Mouse (Mus musculus) hindbrain, embryonic 12.5 days (tissue): ENCODE data around the gene Prkd1. TPM values are rescaled to one million over a fixed set of nuclear protein-coding genes. Genes with fewer than 3 reads are reported as not detected.

Experiments
- ATAC-seq: fragments of 200-750 bp; cut with Nextera tagmentation; 2 replicates; pipeline ENCODE4 v1.8.0; 2017; ENCODE audit warnings: moderate TSS enrichment; ENCODE audit not compliant: low FRiP score
- H3K27ac ChIP-seq: fragments of 300-500 bp; sonication (generic); 2 replicates; pipeline ENCODE4 v1.5.1; 2016; ENCODE audit warnings: mild to moderate bottlenecking
- H3K27me3 ChIP-seq: fragments of 300-500 bp; sonication (generic); 2 replicates; pipeline ENCODE4 v1.6.1; 2016; ENCODE audit warnings: mild to moderate bottlenecking
- H3K36me3 ChIP-seq: fragments of 300-500 bp; sonication (generic); 2 replicates; pipeline ENCODE4 v1.6.1; 2016; ENCODE audit warnings: mild to moderate bottlenecking
- H3K4me1 ChIP-seq: fragments of 300-500 bp; sonication (generic); 2 replicates; pipeline ENCODE4 v1.6.1; 2016
- H3K4me2 ChIP-seq: fragments of 300-500 bp; sonication (generic); replicated peaks from 2 replicates; pipeline ENCODE4 v1.6.1; 2016; ENCODE audit warnings: mild to moderate bottlenecking
- H3K4me3 ChIP-seq: fragments of 300-500 bp; sonication (generic); 2 replicates; pipeline ENCODE4 v1.5.1; 2016; ENCODE audit warnings: mild to moderate bottlenecking
- H3K9ac ChIP-seq: fragments of 300-500 bp; sonication (generic); 2 replicates; pipeline ENCODE4 v1.6.1; 2016; ENCODE audit warnings: mild to moderate bottlenecking, moderate library complexity
- H3K9me3 ChIP-seq: fragments of 300-500 bp; sonication (generic); replicated peaks from 2 replicates; pipeline ENCODE4 v1.6.1; 2016; ENCODE audit warnings: mild to moderate bottlenecking
- WGBS: fragments of 180-500 bp; shearing (Covaris S2); methylation state at CpG from one replicate; pipeline ENCODE4 v1.1.7; 2016; 5-methylcytosine and 5-hydroxymethylcytosine counted together
- polyA plus RNA-seq: library from polyadenylated mRNA; unstranded; fragments of >200 nt; fragmentation: Nextera tagmentation; extraction: Ambion mirVana; gene quantifications from 2 replicates; pipeline ENCODE4 v1.2.1, GENCODE M21; 2016

The Prkd1 gene
- polyA plus RNA-seq, 1 experiment from 2014 or later: 5.5 TPM

- ATAC-seq: peak; percentile 86; the same call in 1 of the 2 replicates
- H3K36me3 ChIP-seq: no peaks in the 10 kb centered on the region
- WGBS: 22% methylated on average over 2 of the region's 2 CpGs
- H3K4me1 ChIP-seq: no peaks in the 10 kb centered on the region
- peaks cover 4% of the 10 kb centered on the region; the same call in 1 of the 2 replicates for H3K27me3 ChIP-seq
- no peak overlapping the region for H3K27ac ChIP-seq
- no peak overlapping the region for H3K9ac ChIP-seq
- no peaks in the 10 kb centered on the region for H3K9me3 ChIP-seq
- no peak overlapping the region for H3K4me2 ChIP-seq
- H3K4me3 ChIP-seq: no peak overlapping the region
Observed at GRCm38 (mm10) chr12:50295549-50295948, 353.3 kb downstream of the Prkd1 start.

GRCm38 (mm10) chr12:50292834-50293233, 356.1 kb downstream of the Prkd1 start:
- WGBS: 66% methylated on average over 3 of the region's 3 CpGs
- Histone ChIP-seq H3K4me1 (no peaks in the 10 kb centered on the region), H3K4me3 (no peak overlapping the region), H3K36me3 (no peaks in the 10 kb centered on the region), H3K27ac (no peak overlapping the region), H3K4me2 (no peak overlapping the region), H3K9ac (no peak overlapping the region), H3K9me3 (no peaks in the 10 kb centered on the region), H3K27me3 (no peaks in the 10 kb centered on the region)
- no peak for ATAC-seq
